Mouse (Mus musculus) G1E (cell line): Measurements from ENCODE around the gene Fam180a.

ENCODE experiments used
- CTCF ChIP-seq: IDR thresholded peaks from 2 replicates; pipeline ENCODE4 v1.5.1; 2012; ENCODE audit warnings: low read depth, low read length, inconsistent platforms, mixed read lengths
- GATA1 ChIP-seq: IDR thresholded peaks from 2 replicates; pipeline ENCODE4 v1.6.1; 2012; ENCODE audit warnings: borderline replicate concordance, low read length, inconsistent platforms, mixed read lengths
- POLR2AphosphoS5 ChIP-seq: IDR thresholded peaks from 2 replicates; pipeline ENCODE4 v1.6.1; 2012; ENCODE audit warnings: low read depth, low read length, inconsistent platforms; ENCODE audit not compliant: insufficient replicate concordance
- TAL1 ChIP-seq: conservative IDR thresholded peaks from 2 replicates; pipeline ENCODE4 v1.6.1; 2012; ENCODE audit warnings: low read depth, low read length, inconsistent platforms, mixed read lengths

DNA sequence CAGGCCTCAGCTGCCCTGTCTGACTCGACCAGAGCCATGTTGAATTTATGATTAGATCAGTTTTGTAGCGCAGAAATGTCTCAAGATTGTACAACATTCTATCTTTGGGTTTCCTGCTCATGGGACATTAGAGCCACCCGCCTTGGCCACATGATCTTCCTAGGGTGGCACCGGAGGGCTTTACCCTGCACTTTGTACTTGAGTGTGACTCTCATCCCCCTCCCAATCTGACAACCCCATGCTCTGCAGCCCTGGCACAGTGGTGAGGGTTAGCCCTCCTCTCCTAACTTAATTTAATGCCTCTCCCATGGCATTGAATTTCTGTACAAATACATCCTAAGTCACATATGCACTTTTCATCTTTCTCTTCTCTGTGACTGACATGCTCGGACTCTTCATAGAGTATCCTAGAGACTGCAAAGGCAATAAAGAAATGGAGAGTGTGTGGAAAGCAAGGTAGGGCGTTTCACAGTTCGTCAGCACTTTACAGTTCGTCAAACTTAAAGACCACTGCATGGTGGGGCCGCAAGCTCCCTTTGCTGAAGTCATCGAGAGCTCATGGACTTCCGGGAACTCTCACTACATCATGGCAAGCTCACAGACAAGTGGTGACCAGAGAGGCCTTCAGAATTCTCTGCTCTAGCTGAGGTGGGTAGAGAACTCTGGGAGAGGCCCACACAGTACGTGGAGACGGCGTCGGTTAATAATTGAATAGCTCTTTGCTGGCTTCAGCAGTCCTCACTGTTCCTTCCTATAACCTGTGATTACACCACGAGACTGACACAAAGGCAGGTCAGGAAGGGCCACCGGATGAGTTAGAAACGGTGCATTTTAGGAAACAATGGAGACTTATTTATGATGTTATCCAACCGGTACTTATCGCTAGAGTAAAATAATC is 53.8 kb downstream of the Fam180a start:
- TF ChIP-seq GATA1 (no peak), TAL1 (no peak), CTCF (no peak), POLR2AphosphoS5 (no peak)
